Mouse (Mus musculus) cortical plate, adult 2 months (tissue): Measurements from ENCODE around the gene Rora.

ENCODE experiments used
- CTCF ChIP-seq: fragments of 200-500 bp; IDR thresholded peaks from 2 replicates; pipeline ENCODE4 v1.5.1; 2011; ENCODE audit warnings: mild to moderate bottlenecking, control low read depth, low read length; ENCODE audit not compliant: insufficient read depth; ENCODE audit errors: extremely low read depth
- POLR2A ChIP-seq: fragments of 200-500 bp; IDR thresholded peaks from 2 replicates; pipeline ENCODE4 v1.6.1; 2011; ENCODE audit warnings: mild to moderate bottlenecking, low read length, control low read depth; ENCODE audit not compliant: insufficient read depth; ENCODE audit errors: extremely low read depth

- TF ChIP-seq CTCF (no peak), POLR2A (no peak)
These were observed 604.9 kb downstream of the Rora start for GRCm38 (mm10) chr9:69258506-69258905.
